Mouse (Mus musculus) embryonic fibroblast, embryonic 13.5 days (primary cell): Measurements from ENCODE around the gene Clstn3.

Experiments used
- CTCF ChIP-seq: IDR thresholded peaks from 2 replicates; pipeline ENCODE4 v1.5.1; 2011; ENCODE audit warnings: mild to moderate bottlenecking, control low read depth, low read length, moderate library complexity, borderline replicate concordance; ENCODE audit not compliant: insufficient read depth
- POLR2A ChIP-seq: IDR thresholded peaks from 2 replicates; pipeline ENCODE4 v1.6.1; 2011; ENCODE audit warnings: low read depth, mild to moderate bottlenecking, control low read depth, low read length, moderate library complexity

DNA sequence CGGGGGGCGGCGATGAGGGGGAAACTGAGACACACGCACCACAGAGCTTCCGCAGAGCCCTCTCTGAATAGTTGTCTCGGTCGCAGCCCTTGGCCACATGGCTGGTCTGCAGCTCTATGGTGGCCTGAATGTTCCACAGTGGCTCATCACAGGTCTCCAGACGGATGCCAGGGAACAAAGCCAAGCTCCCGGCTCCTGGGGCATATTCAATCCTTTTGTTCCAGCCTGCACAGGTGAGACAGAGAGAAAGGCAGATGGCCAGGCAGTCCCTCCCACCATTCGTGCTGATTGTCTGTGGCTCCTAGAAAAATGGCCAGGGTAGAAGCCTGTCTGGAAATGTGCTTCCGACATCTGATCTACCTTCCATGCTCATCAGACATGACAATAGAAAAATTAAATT is 6.1 kb downstream of the Clstn3 start:
- TF ChIP-seq POLR2A (no peak), CTCF (no peak)
